Comparison of ENCODE assay signal across 20 mouse cellular contexts in genomic region chr1:104828106-104828505, GRCm38 (mm10). TPM values are rescaled to one million over a fixed set of nuclear protein-coding genes. Genes with fewer than 3 reads are reported as not detected.
DNase-seq lines count a peak whose midpoint lies in the region; ATAC-seq and TF ChIP-seq lines count a peak whose summit lies in the region.
"Had no signal": no experiment of that assay in that cellular context is flagged by ENCODE, and none has a peak within 500 bp of the region (broad histone marks: within the 10 kb centered on the region; RNA-seq: fewer than 3 reads in every experiment).

No protein-coding gene starts in this region.

- intact Hi-C loops in gastrocnemius, postnatal 36 days (cut with DNase I) = no loop called here

- TF ChIP-seq CTCF in midbrain, postnatal 0 days (IDR thresholded peaks at IDR 0.05) = no peak

- H3K4me3 ChIP-seq in midbrain, postnatal 0 days (ENCODE audit: low read depth, low read length) = no peak overlapping the region
- H3K4me3 ChIP-seq in midbrain, embryonic 15.5 days = no peak overlapping the region
- H3K4me3 ChIP-seq: forebrain, embryonic 12.5 days; heart, embryonic 10.5 days; limb, embryonic 13.5 days; megakaryocyte, embryonic 14.5 days; neural tube, embryonic 12.5 days had no signal

- DNase-seq in adrenal gland, postnatal 10 days = peak; percentile 6
- no peak for DNase-seq in adrenal gland, postnatal 14 days
- DNase-seq in kidney, postnatal 4 days = peak; percentile 4 to 6
- DNase-seq in kidney, postnatal 14 days = no peak
- peak; percentile 19 for DNase-seq in midbrain, postnatal 0 days (ENCODE audit: low spot score)
- peak; percentile 24 to 28 for DNase-seq in cerebellum, postnatal 36 days
- no peak for DNase-seq in gastrocnemius, postnatal 36 days
- DNase-seq: kidney, adult 11 months; lung, postnatal 10 days; thymus, postnatal 36 days had no signal

- no peaks in the 10 kb centered on the region for H3K36me3 ChIP-seq in midbrain, postnatal 0 days (ENCODE audit: insufficient read depth, low read length)
- H3K36me3 ChIP-seq in midbrain, embryonic 15.5 days (replicated peaks) = no peaks in the 10 kb centered on the region
- H3K36me3 ChIP-seq: forebrain, embryonic 12.5 days; heart, embryonic 10.5 days; limb, embryonic 13.5 days; neural tube, embryonic 12.5 days had no signal

- H3K27me3 ChIP-seq in midbrain, postnatal 0 days (ENCODE audit: insufficient read depth, low read length) = no peaks in the 10 kb centered on the region
- no peaks in the 10 kb centered on the region for H3K27me3 ChIP-seq in midbrain, embryonic 15.5 days (replicated peaks)
- H3K27me3 ChIP-seq: CH12.LX; forebrain, embryonic 12.5 days; limb, embryonic 13.5 days; megakaryocyte, embryonic 14.5 days; neural tube, embryonic 12.5 days had no signal

- no peak overlapping the region for H3K9ac ChIP-seq in midbrain, postnatal 0 days (replicated peaks; ENCODE audit: low read length, poor library complexity, severe bottlenecking)
- no peak overlapping the region for H3K9ac ChIP-seq in midbrain, embryonic 15.5 days
- H3K9ac ChIP-seq: forebrain, embryonic 12.5 days; limb, embryonic 13.5 days; liver, embryonic 14.5 days; neural tube, embryonic 12.5 days had no signal

- no peak overlapping the region for H3K4me2 ChIP-seq in midbrain, postnatal 0 days (ENCODE audit: low read depth, low read length, poor library complexity, severe bottlenecking)
- H3K4me2 ChIP-seq in midbrain, embryonic 15.5 days = no peak overlapping the region
- H3K4me2 ChIP-seq: forebrain, embryonic 12.5 days; limb, embryonic 13.5 days; neural tube, embryonic 12.5 days had no signal

- no peaks in the 10 kb centered on the region for H3K4me1 ChIP-seq in midbrain, postnatal 0 days (ENCODE audit: insufficient read depth, low read length)
- H3K4me1 ChIP-seq in midbrain, embryonic 15.5 days = no peaks in the 10 kb centered on the region
- H3K4me1 ChIP-seq: forebrain, embryonic 12.5 days; heart, embryonic 10.5 days; limb, embryonic 13.5 days; megakaryocyte, embryonic 14.5 days; neural tube, embryonic 12.5 days had no signal

- ATAC-seq in midbrain, postnatal 0 days (ENCODE audit: low FRiP score) = no peak
- ATAC-seq in midbrain, embryonic 15.5 days (replicated peaks) = no peak
- ATAC-seq: hindbrain, postnatal 0 days had no signal

- no peak overlapping the region for H3K27ac ChIP-seq in midbrain, postnatal 0 days (ENCODE audit: low read depth, low read length)
- no peak overlapping the region for H3K27ac ChIP-seq in midbrain, embryonic 15.5 days
- H3K27ac ChIP-seq: forebrain, embryonic 12.5 days; heart, embryonic 10.5 days; hindbrain, postnatal 0 days; limb, embryonic 13.5 days; liver, embryonic 14.5 days; neural tube, embryonic 12.5 days had no signal

- WGBS in midbrain, postnatal 0 days = 77% methylated on average over 2 of the region's 2 CpGs
- WGBS in midbrain, embryonic 15.5 days = 88% methylated on average over 2 of the region's 2 CpGs

- no peaks in the 10 kb centered on the region for H3K9me3 ChIP-seq in midbrain, postnatal 0 days (ENCODE audit: low read length)
- no peaks in the 10 kb centered on the region for H3K9me3 ChIP-seq in midbrain, embryonic 15.5 days
- H3K9me3 ChIP-seq: forebrain, embryonic 12.5 days; heart, embryonic 10.5 days; limb, embryonic 13.5 days; neural tube, embryonic 12.5 days had no signal

RNA-seq across cellular contexts. Expression of gene Cdh20, which starts 59.8 kb away (rescaled TPM):
- under 1 TPM; 0.33 to 0.36 TPM for total RNA-seq in adrenal gland, postnatal 10 days (2021)
- total RNA-seq in adrenal gland, postnatal 14 days (2021) = 0.15 and 0.34 TPM in 2 replicates
- total RNA-seq in midbrain, postnatal 0 days (2014; rRNA removed) = 10.9 and 11.9 TPM in 2 replicates
- 2.8 and 2.9 TPM in 2 replicates for polyA plus RNA-seq in midbrain, postnatal 0 days (2015; fragmentation: Nextera tagmentation; extraction: Ambion mirVana)
- polyA plus RNA-seq in midbrain, embryonic 15.5 days (2015; fragmentation: Nextera tagmentation; extraction: Ambion mirVana) = 2.6 and 2.7 TPM in 2 replicates
- under 1 TPM; 0.05 to 0.08 TPM for total RNA-seq in gastrocnemius, postnatal 36 days (2021)
- total RNA-seq: CH12.LX; monocyte, adult 5-6 weeks had no signal

Comparison
In these comparisons a context has a peak if more than half of its experiments do, and no peak if none do; other contexts are left out.
1. DNase-seq: peak in adrenal gland, postnatal 10 days (single experiment), kidney, postnatal 4 days (2 of 2), midbrain, postnatal 0 days (single experiment) and cerebellum, postnatal 36 days (2 of 2); none in adrenal gland, postnatal 14 days (single experiment), kidney, postnatal 14 days (single experiment) and gastrocnemius, postnatal 36 days (0 of 2).